Mouse (Mus musculus) lung, embryonic 16.5 days (tissue): ENCODE results near the gene Rasgrp1. TPM values are rescaled to one million over a fixed set of nuclear protein-coding genes. Genes with fewer than 3 reads are reported as not detected.

ENCODE experiments used
- ATAC-seq: fragments of 200-750 bp; cut with Nextera tagmentation; 2 replicates; pipeline ENCODE4 v1.8.0; 2017; ENCODE audit warnings: low read depth, mild to moderate bottlenecking, moderate library complexity
- H3K27ac ChIP-seq: fragments of 300-500 bp; sonication (generic); 2 replicates; pipeline ENCODE4 v1.5.1; 2014; ENCODE audit warnings: mild to moderate bottlenecking, control low read depth, low read length
- H3K27me3 ChIP-seq: fragments of 300-500 bp; sonication (generic); 2 replicates; pipeline ENCODE4 v1.6.1; 2014; ENCODE audit warnings: low read depth, low read length, mixed read lengths; ENCODE audit not compliant: control insufficient read depth, insufficient read depth
- H3K36me3 ChIP-seq: fragments of 300-500 bp; sonication (generic); 2 replicates; pipeline ENCODE4 v1.6.1; 2014; ENCODE audit warnings: low read length; ENCODE audit not compliant: control insufficient read depth, insufficient read depth
- H3K4me1 ChIP-seq: fragments of 300-500 bp; sonication (generic); replicated peaks from 2 replicates; pipeline ENCODE4 v1.6.1; 2014; ENCODE audit warnings: low read length, mixed read lengths; ENCODE audit not compliant: control insufficient read depth, insufficient read depth
- H3K4me2 ChIP-seq: fragments of 300-500 bp; sonication (generic); 2 replicates; pipeline ENCODE4 v1.6.1; 2014; ENCODE audit warnings: low read depth, low read length, control low read depth
- H3K4me3 ChIP-seq: fragments of 300-500 bp; sonication (generic); 2 replicates; pipeline ENCODE4 v1.5.1; 2014; ENCODE audit warnings: mild to moderate bottlenecking, low read length, control low read depth
- H3K9ac ChIP-seq: fragments of 300-500 bp; sonication (generic); 2 replicates; pipeline ENCODE4 v1.6.1; 2014; ENCODE audit warnings: low read length, control low read depth
- H3K9me3 ChIP-seq: fragments of 300-500 bp; sonication (generic); 2 replicates; pipeline ENCODE4 v1.6.1; 2016; ENCODE audit warnings: low read length; ENCODE audit not compliant: control insufficient read depth
- WGBS: fragments of 180-500 bp; shearing (Covaris S2); extraction: QIAGEN DNeasy Blood & Tissue Kit; methylation state at CpG from one replicate; pipeline ENCODE4 v1.1.7; 2014; 5-methylcytosine and 5-hydroxymethylcytosine counted together
- polyA plus RNA-seq: library from polyadenylated mRNA; unstranded; fragments of >200 nt; fragmentation: Nextera tagmentation; extraction: Ambion mirVana; gene quantifications from 2 replicates; pipeline ENCODE4 v1.2.1, GENCODE M21; 2015

Rasgrp1 gene
- polyA plus RNA-seq, 1 experiment from 2014 or later: 1.0 TPM

DNA sequence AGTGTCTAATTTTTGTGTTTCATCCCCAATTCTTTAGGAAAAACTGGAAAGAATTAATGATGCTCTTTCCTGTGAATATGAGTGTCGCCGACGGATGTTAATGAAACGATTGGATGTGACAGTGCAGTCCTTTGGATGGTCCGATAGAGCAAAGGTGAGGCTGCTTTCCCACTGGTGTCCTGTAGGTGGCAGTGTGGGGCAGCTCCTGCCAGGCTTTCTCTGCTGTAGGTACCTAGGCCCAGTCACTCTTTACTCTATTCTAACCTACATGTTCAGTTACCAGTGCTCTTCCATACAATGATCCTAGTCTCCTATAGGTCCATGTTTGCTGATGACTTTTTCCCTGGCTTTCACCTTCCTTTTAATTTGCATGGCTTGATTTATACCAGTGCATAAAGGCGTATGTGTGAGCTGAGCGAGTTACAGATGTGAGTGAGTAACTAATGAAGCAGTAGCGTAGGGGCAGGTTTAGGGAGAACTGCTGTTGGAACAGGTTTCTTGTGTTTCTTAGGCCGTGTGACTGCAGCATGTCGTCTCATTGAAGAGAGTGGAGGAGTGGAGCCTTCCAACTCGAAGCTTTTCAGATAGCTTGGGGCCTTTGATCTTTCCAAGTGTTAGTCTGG lies 78.9 kb downstream of the Rasgrp1 start:
- H3K4me1 ChIP-seq: no peaks in the 10 kb centered on the region
- no peaks in the 10 kb centered on the region for H3K9me3 ChIP-seq
- H3K27ac ChIP-seq: no peak overlapping the region
- no peak overlapping the region for H3K4me3 ChIP-seq
- H3K4me2 ChIP-seq: no peak overlapping the region
- no peak for ATAC-seq
- peaks cover 24% of the 10 kb centered on the region for H3K36me3 ChIP-seq
- no peak overlapping the region for H3K9ac ChIP-seq
- WGBS: 63% methylated on average over 11 of the region's 11 CpGs
- H3K27me3 ChIP-seq: no peaks in the 10 kb centered on the region

DNA sequence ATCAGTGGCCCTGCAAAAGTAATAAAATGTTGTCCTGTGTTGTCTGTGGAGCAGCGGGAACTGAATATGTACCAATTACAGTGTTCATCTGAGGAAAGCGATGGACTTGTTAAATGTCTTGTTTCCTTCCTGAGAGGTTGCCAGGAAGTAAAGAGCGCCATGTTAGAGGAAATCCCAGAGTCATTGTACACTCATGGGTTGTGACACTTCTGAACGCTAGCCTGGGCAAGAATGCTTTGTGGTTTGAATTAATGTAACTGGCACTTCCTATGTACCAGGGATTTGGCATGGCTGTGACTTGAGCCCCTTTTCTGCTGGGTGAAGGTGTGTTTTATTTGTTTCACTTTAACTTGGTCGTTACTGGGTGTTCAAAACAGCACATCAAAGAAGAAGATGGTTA lies 80.6 kb downstream of the Rasgrp1 start:
- Histone ChIP-seq H3K4me3 (no peak overlapping the region), H3K27ac (no peak overlapping the region), H3K4me1 (no peaks in the 10 kb centered on the region), H3K9me3 (no peaks in the 10 kb centered on the region), H3K9ac (no peak overlapping the region), H3K27me3 (no peaks in the 10 kb centered on the region), H3K4me2 (no peak overlapping the region), H3K36me3 (peaks cover 22% of the 10 kb centered on the region)
- WGBS: 81% methylated on average over 5 of the region's 5 CpGs
- ATAC-seq: no peak

DNA sequence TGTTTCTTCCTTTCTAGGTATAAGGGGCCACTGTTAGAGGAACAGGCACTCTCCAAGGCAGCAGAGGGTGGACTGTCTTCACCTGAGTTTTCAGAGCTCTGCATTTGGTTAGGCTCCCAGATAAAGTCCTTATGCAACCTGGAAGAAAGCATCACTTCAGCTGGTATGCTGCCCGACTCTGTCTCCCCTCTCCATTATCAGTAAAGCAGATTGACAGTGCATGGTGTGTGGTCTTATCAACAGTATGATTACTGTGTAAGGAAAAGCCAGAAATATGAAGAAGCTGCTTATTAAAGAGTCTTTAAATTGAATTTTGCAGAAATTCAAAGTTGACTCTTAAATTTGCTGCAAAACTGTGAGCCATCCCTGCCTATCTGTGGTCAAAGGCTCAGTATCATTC lies 85.2 kb downstream of the Rasgrp1 start:
- peaks cover 10% of the 10 kb centered on the region; the same call in 1 of the 2 replicates for H3K36me3 ChIP-seq
- no peak overlapping the region for H3K27ac ChIP-seq
- no peaks in the 10 kb centered on the region for H3K27me3 ChIP-seq
- no peak for ATAC-seq
- no peaks in the 10 kb centered on the region for H3K4me1 ChIP-seq
- no peak overlapping the region for H3K9ac ChIP-seq
- no peak overlapping the region for H3K4me3 ChIP-seq
- WGBS: 63% methylated on average over 1 of the region's 1 CpGs
- no peaks in the 10 kb centered on the region for H3K9me3 ChIP-seq
- H3K4me2 ChIP-seq: no peak overlapping the region

DNA sequence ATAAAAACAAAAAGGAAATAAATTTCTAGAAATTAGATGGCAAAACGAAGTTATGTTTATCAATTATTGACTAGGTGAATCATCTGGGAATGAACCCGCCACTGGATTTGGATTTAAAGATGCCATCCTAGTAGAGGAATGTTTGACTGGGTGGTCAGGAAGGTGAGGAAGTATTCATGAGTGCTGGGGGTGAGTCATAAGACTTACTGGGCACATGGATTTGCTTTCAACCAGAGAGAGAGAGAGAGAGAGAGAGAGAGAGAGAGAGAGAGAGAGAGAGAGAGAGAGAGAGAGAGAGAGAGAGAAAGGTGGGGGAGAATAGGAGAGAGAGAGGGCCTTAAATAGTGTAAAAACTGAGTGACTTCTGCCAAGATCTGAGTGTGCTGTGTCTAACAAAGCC lies 87.4 kb downstream of the Rasgrp1 start:
- no peaks in the 10 kb centered on the region for H3K9me3 ChIP-seq
- no peak overlapping the region for H3K4me3 ChIP-seq
- H3K4me2 ChIP-seq: no peak overlapping the region
- peaks cover 5% of the 10 kb centered on the region for H3K4me1 ChIP-seq
- H3K27me3 ChIP-seq: no peaks in the 10 kb centered on the region
- H3K27ac ChIP-seq: no peak overlapping the region
- H3K36me3 ChIP-seq: peaks cover 6% of the 10 kb centered on the region; the same call in 1 of the 2 replicates
- 73% methylated on average over 2 of the region's 2 CpGs for WGBS
- H3K9ac ChIP-seq: no peak overlapping the region
- ATAC-seq: no peak

DNA sequence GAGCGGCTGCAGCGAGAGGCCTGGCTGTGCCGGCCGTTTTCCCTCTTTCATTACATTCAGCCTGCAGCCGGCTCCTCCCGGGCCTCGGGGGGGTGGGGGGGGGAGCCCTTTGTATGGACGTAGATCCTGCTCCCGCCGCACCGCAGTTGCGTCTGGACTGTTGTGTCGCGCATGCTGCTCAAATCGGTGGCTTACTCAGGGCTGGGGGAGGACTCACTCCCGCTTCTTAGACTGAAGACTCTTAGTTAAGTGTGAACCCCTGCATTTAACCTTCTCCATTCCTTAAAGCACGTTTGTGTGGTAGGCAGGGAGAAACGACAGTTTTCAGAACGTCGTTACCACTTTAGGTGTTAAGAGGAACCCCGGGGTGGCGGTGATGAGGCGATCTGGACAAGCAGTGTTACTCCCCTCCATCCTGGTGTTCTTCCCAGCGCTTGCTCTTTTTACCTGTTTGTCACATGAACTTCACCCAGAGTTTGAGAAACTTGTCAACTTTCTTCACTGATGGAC lies 92.7 kb downstream of the Rasgrp1 start:
- Histone ChIP-seq H3K9me3 (no peaks in the 10 kb centered on the region), H3K4me2 (peak overlapping the region; percentile 55), H3K36me3 (no peaks in the 10 kb centered on the region), H3K4me3 (peak overlapping the region; percentile 98), H3K27me3 (no peaks in the 10 kb centered on the region), H3K9ac (peak overlapping the region; percentile 98), H3K4me1 (peaks cover 6% of the 10 kb centered on the region), H3K27ac (peak overlapping the region; percentile 91)
- ATAC-seq: peak; percentile 75
- under 1% methylated on average over 23 of the region's 24 CpGs for WGBS

DNA sequence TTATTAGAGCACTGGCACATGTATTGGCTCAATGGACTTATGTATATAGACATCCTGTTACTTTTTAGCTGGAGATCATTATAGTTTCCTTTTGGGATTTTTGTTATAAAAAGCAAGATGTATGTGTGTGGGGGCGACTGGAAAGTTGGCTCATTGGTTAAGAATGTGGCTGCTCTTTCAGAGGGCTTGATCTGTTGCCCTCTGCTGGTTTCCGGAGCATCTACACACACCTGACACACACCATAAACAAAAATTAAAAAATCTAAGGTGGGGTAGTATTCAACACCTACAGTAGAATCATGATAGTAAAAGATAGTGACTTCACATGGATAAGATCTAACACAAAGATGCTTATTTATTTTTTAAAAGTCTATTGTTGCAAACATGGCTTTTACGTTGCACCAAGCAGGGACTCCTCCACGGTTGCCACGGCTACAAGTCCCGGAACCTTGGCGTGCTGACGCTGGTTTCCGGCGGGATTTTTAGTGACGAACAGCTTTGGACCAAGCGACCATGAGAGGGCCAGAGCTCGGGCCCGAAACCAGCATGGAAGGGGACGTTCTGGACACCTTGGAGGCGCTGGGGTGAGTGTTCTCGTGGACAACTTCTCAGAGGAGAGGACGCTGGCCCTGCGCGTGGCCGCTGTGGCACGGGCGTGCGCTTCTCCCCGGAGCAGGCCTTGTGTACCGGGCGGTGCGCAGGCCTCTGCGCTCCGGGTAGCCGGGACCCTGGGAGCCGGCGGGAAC lies 93.4 kb downstream of the Rasgrp1 start, which contains the start of gene Fam98b:
Gene Fam98b (plus strand): TSS at position 485 of the 746 bp plus-strand sequence.
- ATAC-seq: peak; percentile 96
- H3K4me3 ChIP-seq: peak within 1 kb of the TSS; percentile 98
- no peaks in the 10 kb centered on the region for H3K27me3 ChIP-seq
- peaks cover 6% of the 10 kb centered on the region for H3K4me1 ChIP-seq
- peak within 1 kb of the TSS; percentile 98 for H3K9ac ChIP-seq
- H3K9me3 ChIP-seq: no peaks in the 10 kb centered on the region
- H3K36me3 ChIP-seq: no peaks in the 10 kb centered on the region
- peak within 1 kb of the TSS; percentile 91 for H3K27ac ChIP-seq
- peak within 1 kb of the TSS; percentile 55 for H3K4me2 ChIP-seq
- WGBS: under 1% methylated on average over 33 of the region's 33 CpGs

DNA sequence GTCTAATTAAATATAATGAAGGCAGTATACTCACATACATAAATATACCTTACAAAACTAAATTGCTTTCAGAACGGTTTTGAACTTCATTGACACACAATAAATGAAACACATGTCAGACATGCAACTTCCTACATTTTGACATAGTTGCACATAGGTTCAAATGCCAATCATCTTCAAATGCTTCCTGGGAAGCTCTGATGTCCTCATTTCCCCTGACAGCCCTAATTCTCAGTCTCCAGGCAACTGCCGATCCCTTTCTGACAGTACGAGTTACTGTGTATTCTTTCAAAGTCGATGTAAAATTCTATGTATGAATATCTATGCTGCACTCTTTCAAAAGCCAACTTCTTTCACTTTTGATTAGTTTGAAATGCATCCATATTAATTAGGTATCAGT lies 100.8 kb downstream of the Rasgrp1 start:
- Histone ChIP-seq H3K4me3 (no peak overlapping the region), H3K27ac (no peak overlapping the region), H3K4me2 (no peak overlapping the region), H3K27me3 (no peaks in the 10 kb centered on the region; the same call in 1 of the 2 replicates), H3K36me3 (no peaks in the 10 kb centered on the region), H3K9me3 (no peaks in the 10 kb centered on the region; the same call in 1 of the 2 replicates), H3K9ac (no peak overlapping the region), H3K4me1 (no peaks in the 10 kb centered on the region)
- no peak for ATAC-seq
- WGBS: 68% methylated on average over 4 of the region's 4 CpGs

DNA sequence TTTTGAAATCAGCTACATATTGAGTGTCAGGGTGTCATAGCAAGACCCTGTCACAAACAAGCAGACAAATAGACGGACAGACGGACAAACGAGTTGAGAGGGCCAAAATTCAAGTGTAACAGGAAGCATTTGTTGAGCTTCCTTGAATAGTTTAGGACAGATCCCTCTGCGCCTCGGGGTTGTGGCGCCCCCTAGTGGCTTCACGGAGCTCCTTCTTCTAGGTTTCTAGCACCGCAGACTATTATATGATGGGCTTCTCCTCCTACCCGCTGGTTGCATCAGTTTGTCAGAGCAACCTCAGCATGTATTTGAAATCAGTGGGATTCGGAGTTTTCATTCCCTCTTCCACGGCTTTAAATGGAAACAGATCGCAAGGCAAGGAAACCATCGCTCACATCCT lies 111.5 kb downstream of the Rasgrp1 start:
- H3K27ac ChIP-seq: no peak overlapping the region
- H3K4me2 ChIP-seq: no peak overlapping the region
- H3K27me3 ChIP-seq: no peaks in the 10 kb centered on the region
- peak; percentile 86 for ATAC-seq
- 4% methylated on average over 13 of the region's 13 CpGs for WGBS
- no peak overlapping the region for H3K9ac ChIP-seq
- H3K9me3 ChIP-seq: no peaks in the 10 kb centered on the region
- no peaks in the 10 kb centered on the region for H3K36me3 ChIP-seq
- H3K4me1 ChIP-seq: peaks cover 6% of the 10 kb centered on the region; the same call in 1 of the 2 replicates
- H3K4me3 ChIP-seq: no peak overlapping the region

DNA sequence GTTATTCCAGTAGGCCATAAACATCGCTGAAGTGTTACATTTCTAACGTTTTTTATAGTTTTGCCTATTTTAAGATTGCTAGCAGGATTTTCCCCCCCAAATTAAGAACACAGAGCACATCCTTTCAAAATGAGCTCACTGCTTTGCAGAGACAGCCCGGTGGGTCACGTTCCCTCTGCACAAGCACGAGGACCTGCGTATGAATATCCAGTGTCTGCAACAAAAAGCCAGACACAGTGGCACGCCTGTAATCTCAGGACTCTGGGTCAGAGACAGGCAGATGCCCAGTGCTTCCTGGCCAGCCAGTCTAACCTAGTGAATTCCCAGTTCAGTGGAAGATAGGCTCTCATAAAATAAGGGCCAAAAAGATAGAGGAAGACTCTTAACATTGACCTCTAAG lies 112.5 kb downstream of the Rasgrp1 start:
- Histone ChIP-seq H3K27ac (no peak overlapping the region), H3K27me3 (no peaks in the 10 kb centered on the region)
- 81% methylated on average over 7 of the region's 7 CpGs for WGBS

More for the DNA sequence above, 112.5 kb downstream of the Rasgrp1 start:
- H3K4me2 ChIP-seq: no peak overlapping the region
- no peaks in the 10 kb centered on the region for H3K36me3 ChIP-seq
- H3K9ac ChIP-seq: no peak overlapping the region
- no peak for ATAC-seq
- H3K9me3 ChIP-seq: no peaks in the 10 kb centered on the region
- no peak overlapping the region for H3K4me3 ChIP-seq
- peaks cover 6% of the 10 kb centered on the region; the same call in 1 of the 2 replicates for H3K4me1 ChIP-seq
